Mouse (Mus musculus): Measurements from ENCODE around the gene Dhx32.

The Dhx32 gene

GRCm38 (mm10) chr7:133782717-133783435 is at the start of gene Dhx32:
Gene Dhx32 (minus strand): TSS chr7:133782726.
- DNase-seq (ENCODE audit: extremely low spot score, low read depth, low spot score) = no peak

- DNase-seq (ENCODE audit: extremely low spot score, low read depth, low spot score) = no peak
Observed at GRCm38 (mm10) chr7:133829579-133829978, 47.1 kb upstream of the Dhx32 start.

DNA sequence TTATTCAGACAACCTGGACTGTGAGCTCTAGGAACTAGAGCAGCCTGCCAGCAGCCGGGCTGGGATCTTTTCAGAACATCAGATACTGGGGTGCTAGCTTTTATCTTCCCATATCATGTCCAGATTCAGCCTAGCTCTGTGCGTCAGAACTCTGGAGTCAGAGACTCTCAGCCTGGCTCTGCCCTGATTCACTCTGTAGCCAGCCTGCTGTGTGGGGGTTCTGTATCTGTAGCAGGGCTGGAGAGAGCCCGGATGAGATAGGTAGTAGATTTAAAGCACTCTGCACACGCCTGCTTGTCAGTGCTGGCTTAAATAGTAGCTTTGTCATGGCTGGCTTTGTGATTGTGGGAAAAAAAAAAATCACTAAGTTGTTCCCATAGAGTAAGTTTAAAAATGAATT is 46.0 kb upstream of the Dhx32 start:
- no peak for DNase-seq (ENCODE audit: extremely low spot score, low read depth, low spot score)

- DNase-seq (ENCODE audit: extremely low spot score, low read depth, low spot score) = no peak
Observed at GRCm38 (mm10) chr7:133824579-133824978, 42.1 kb upstream of the Dhx32 start.

- no peak for DNase-seq (ENCODE audit: extremely low spot score, low read depth, low spot score)
Observed at GRCm38 (mm10) chr7:133823751-133824150, 41.2 kb upstream of the Dhx32 start.

- DNase-seq (ENCODE audit: extremely low spot score, low read depth, low spot score) = no peak
Observed at GRCm38 (mm10) chr7:133813331-133813730, 30.8 kb upstream of the Dhx32 start.

GRCm38 (mm10) chr7:133812927-133813326 is 30.4 kb upstream of the Dhx32 start:
- DNase-seq (ENCODE audit: extremely low spot score, low read depth, low spot score) = no peak

- no peak for DNase-seq (ENCODE audit: extremely low spot score, low read depth, low spot score)
Observed at GRCm38 (mm10) chr7:133805614-133806175, 23.2 kb upstream of the Dhx32 start.

- no peak for DNase-seq (ENCODE audit: extremely low spot score, low read depth, low spot score)
Observed at GRCm38 (mm10) chr7:133801823-133802222, 19.3 kb upstream of the Dhx32 start.

- no peak for DNase-seq (ENCODE audit: extremely low spot score, low read depth, low spot score)
Observed at GRCm38 (mm10) chr7:133799928-133800327, 17.4 kb upstream of the Dhx32 start.

GRCm38 (mm10) chr7:133794720-133795119 is 12.2 kb upstream of the Dhx32 start:
- DNase-seq (ENCODE audit: extremely low spot score, low read depth, low spot score) = no peak

- DNase-seq (ENCODE audit: extremely low spot score, low read depth, low spot score) = no peak
Observed at GRCm38 (mm10) chr7:133793248-133794131, 11.0 kb upstream of the Dhx32 start.

DNA sequence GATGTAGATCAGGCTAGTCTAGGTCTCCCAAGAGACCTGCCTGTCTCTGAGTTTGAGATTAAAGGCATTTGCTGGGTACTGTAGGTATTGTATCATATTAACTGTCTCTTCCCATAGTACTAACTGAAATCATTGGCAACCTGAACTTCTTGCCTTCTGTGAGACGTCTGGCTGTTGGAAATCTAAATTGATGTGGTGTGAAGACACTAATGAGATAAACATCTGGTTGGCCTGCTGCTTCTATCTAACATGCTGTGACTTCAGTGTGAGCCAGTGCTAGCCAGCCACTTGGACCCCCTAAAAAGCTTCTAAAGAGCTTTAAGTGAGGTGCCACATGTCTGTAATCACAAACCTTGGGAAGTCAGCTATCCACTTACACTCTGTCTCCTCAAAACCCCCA is 10.2 kb upstream of the Dhx32 start:
- DNase-seq (ENCODE audit: extremely low spot score, low read depth, low spot score) = no peak

GRCm38 (mm10) chr7:133790608-133791229 is 8.2 kb upstream of the Dhx32 start:
- no peak for DNase-seq (ENCODE audit: extremely low spot score, low read depth, low spot score)

DNA sequence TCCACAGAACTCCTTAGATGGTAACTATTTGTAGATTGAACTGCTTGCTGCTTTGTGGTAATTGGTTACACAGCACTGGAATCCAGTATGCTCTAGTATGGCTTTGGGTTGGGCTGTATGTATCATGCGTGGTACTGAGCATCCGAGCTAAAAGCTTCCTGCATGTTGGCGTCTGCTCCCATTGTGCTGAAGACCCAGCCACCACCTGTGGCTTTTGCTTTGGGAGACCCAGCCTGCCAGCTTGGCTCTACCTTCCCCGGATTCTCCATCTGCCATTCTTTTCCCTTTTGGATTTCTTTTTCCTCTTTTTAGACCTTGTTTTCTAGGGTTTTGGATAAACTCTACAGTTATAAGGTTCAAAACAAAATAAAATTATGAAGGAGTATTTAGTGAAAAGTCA is 7.6 kb upstream of the Dhx32 start:
- no peak for DNase-seq (ENCODE audit: extremely low spot score, low read depth, low spot score)

DNA sequence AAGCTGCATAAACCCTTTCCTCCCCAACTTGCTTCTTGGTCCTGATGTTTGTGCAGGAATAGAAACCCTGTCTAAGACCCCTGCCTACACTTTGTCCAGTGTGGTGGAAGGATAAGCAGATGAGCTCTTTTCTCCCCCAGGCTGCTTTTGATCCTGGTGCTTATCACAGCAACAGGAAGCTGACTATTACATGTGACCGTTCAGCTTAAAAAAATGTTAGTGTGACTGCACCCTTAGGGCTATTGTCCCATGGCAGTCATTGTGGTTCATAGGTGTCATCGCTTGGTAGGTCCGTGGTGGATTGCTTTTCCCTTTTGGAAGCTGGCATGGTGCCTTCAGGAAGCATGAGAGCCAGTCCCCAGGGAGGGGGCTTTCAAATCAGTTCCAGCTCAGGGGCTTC is 5.6 kb upstream of the Dhx32 start:
- DNase-seq (ENCODE audit: extremely low spot score, low read depth, low spot score) = no peak

DNA sequence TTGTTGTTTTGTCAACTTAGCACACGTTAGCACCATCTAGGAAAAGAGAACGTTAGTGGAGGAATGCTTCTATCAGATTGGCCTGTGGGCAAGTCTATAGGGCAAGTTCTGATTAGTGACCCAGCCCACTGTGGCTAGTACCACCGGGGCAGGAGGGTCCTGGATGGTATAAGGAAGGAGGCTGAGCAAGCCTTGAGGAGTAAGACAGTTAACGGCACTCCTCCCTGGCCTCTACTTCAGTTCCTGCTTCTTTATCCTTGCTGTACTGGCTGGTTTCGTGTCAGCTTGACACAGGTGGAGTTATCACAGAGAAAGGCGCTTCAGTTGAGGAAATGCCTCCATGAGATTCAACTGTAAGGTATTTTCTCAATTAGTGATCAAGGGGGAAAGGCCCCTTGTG is 5.0 kb upstream of the Dhx32 start:
- no peak for DNase-seq (ENCODE audit: extremely low spot score, low read depth, low spot score)

DNA sequence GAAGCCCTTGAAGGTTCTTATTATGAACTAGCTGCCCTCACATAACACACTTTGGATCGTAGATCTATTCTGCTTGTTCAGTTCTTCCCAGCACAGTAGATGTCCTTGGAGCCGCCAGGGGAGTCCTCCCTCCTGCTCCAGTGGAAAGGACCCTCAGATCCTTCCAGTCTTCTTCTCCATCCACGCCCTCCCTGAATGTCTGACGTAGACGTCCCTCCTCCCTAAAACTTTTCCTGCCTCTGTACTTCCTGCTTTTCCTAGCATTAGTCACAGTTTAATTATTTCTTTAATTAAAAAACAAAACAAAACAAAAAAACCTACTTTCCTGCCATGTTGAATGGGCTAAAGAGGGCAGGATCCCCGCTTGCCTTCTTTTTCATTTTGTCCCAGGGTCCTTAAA is 535 bp downstream of the Dhx32 start:
- no peak for DNase-seq (ENCODE audit: extremely low spot score, low read depth, low spot score)

DNA sequence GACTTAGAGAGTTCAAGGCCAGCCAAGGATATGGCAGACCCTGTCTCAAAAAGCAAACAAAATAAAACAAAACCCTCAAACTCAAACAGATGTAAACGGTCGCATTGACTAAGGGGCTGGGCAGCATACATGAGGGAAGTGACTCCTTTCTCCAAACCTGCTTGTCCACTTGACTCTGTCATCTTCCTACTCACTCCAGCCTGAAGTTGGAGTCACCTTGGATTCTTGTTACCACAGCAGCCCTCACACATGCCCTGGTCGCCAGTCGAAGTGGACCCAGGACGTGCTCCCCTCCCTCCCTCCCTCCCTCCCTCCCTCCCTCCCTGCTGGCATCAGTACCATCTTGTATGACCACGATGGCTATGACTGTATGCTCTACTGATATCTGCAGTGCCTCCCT is 943 bp downstream of the Dhx32 start:
- no peak for DNase-seq (ENCODE audit: extremely low spot score, low read depth, low spot score)

GRCm38 (mm10) chr7:133776626-133776996 is 5.9 kb downstream of the Dhx32 start, which contains the start of gene Fank1:
Gene Fank1 (plus strand): TSS chr7:133776861.
- DNase-seq (ENCODE audit: extremely low spot score, low read depth, low spot score) = no peak

DNA sequence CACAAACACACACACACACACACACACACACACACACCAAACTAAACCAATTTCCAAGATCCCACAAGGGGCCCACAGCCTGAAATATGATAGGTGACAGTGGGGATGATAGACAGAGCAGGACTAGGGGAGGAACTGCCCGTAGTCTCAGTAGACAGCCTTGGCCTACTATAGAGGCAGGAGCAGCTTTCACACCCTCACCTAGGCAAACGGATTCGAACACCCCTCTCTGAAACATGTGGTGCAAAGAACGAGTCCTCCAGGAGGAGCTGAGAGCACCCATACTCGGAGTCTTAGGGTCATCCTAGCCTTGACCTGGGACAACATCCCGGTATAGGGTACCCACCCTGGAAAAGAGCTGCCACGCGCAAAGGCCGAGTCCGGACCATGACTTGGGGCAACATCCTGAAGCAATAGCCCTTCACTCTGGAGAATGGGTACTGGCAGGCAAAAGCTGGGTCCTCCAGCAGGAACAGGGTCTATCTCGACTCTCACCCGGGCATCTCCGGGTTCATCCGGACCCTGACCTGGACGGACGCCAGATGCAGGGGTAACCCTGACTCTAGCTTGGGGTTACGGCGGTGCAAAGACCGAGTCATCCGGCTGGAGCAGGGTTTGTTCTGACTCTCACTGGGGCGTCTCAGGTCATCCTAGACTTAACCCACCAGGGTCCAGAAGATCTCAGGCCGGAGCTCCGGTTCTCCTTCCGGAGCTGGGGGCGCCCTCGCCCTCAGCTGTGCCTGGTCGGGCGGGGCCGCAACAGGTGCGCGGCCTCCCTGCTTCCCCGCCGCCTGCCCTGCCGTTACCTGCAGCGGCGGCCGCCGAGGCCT is 6.5 kb downstream of the Dhx32 start:
- no peak for DNase-seq (ENCODE audit: extremely low spot score, low read depth, low spot score)

All from hindlimb bud, embryonic 11.5 days (tissue).